Mouse (Mus musculus): ENCODE measurements around the gene Gm20696.

Gm20696 gene

DNA sequence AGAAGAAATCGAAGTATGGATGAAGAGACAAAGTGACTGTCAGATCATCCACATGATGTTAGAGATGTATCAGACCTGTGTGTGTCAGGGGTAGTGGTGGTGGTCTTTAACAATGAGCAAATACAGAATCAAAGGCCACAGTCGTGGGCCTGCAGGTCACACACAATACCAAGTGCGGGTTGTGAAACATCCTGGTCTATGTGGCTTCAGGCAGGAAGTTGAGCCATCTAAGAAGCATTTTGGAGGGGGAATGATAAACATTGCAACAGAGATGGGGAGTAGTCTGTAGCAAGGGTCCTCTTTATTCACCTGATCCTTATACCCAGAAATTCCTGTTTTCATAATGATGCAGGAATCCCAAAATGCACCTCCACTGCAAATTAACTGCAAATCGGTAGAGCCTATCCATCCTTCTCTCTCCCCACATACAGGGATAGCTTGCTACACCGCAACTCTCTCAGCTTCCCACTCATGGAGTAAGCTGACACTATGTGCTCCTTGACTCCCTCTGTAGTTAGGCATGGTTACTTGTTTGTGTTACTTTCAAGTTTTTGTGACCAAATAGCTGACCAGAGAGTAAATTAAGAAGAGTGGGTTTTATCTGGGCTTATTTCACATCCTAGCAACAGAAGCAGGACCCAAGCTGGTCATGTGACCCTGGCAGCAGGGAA, 454.8 kb downstream of the Gm20696 start:
- DNase-seq (ENCODE audit: low spot score in 2 of 2): no peak

DNA sequence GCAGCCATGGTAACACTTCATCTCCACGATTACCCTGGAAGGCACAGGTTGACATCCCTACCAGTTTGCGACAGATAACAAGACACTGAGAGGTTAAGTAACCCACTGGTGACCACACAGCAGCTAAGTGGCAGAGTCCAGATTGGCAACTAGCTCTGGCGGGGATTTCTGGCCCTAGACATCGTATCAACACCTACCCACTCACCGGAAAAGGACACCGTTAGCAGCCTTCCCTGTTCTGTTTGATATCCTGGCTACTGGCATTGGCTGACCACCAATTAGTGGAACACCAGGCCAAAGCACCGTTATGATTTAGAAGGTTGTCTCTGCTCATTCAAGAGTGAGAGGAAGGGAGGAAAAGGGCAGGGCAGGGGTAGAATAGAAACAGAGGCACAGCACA, 456.4 kb downstream of the Gm20696 start:
- no peak for DNase-seq (ENCODE audit: low spot score in 2 of 2)
